Mouse (Mus musculus) lung, postnatal 0 days (tissue): ENCODE results near the gene Net1.

Source experiments
- CTCF ChIP-seq: IDR thresholded peaks from 2 replicates; pipeline ENCODE4 v1.5.1; 2016; ENCODE audit warnings: antibody characterized with exemption, mild to moderate bottlenecking
- EP300 ChIP-seq: IDR thresholded peaks from 2 replicates; pipeline ENCODE4 v1.6.1; 2016; ENCODE audit warnings: antibody characterized with exemption, mild to moderate bottlenecking, control low read depth

DNA sequence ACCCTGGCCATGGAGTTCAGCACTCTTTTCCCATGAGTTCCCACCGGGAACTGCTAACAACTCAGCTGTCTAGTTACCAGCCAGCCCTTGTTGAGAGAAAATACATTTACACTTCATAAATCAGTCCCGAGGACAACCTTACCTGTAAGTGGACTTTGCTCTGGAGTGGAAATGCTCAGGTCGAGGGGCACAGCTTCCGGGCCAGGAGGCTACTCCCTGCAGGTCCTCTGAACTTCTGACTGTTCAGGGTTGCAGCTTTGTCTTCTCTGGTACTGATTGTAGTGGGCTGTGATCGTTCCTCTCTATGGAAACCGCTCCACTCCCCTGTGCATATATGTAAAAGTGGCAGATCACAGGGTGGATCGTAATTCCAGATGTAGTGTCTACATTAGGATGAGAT lies 26.7 kb upstream of the Net1 start:
- TF ChIP-seq CTCF (no peak), EP300 (no peak)
